Mouse (Mus musculus): ENCODE measurements around the gene Dexi. TPM values are rescaled to one million over a fixed set of nuclear protein-coding genes. Genes with fewer than 3 reads are reported as not detected.

Dexi gene
- polyA plus RNA-seq, 1 experiment from 2014 or later = 7.8 TPM

GRCm38 (mm10) chr16:10536323-10536722 is 6.5 kb downstream of the Dexi start:
- Histone ChIP-seq H3K36me3 (no peaks in the 10 kb centered on the region), H3K4me2 (no peak overlapping the region), H3K27me3 (replicated peaks) (no peaks in the 10 kb centered on the region), H3K9ac (no peak overlapping the region), H3K27ac (no peak overlapping the region), H3K9me3 (replicated peaks) (no peaks in the 10 kb centered on the region), H3K4me1 (peaks cover 9% of the 10 kb centered on the region), H3K4me3 (no peak overlapping the region)
- no peak for ATAC-seq
- WGBS (ENCODE audit: insufficient replicate concordance) = 58% methylated on average over 5 of the region's 5 CpGs

GRCm38 (mm10) chr16:10534567-10534966 is 8.3 kb downstream of the Dexi start:
- Histone ChIP-seq H3K4me1 (no peaks in the 10 kb centered on the region), H3K4me3 (no peak overlapping the region), H3K9ac (no peak overlapping the region), H3K36me3 (peaks cover 6% of the 10 kb centered on the region; the same call in 1 of the 2 replicates), H3K27me3 (replicated peaks) (no peaks in the 10 kb centered on the region), H3K9me3 (replicated peaks) (no peaks in the 10 kb centered on the region), H3K27ac (no peak overlapping the region), H3K4me2 (no peak overlapping the region)
- 72% methylated on average over 7 of the region's 7 CpGs for WGBS (ENCODE audit: insufficient replicate concordance)
- ATAC-seq = no peak

- Histone ChIP-seq H3K9ac (no peak overlapping the region), H3K36me3 (peaks cover 6% of the 10 kb centered on the region; the same call in 1 of the 2 replicates), H3K27me3 (replicated peaks) (no peaks in the 10 kb centered on the region), H3K27ac (no peak overlapping the region), H3K4me3 (no peak overlapping the region), H3K9me3 (replicated peaks) (no peaks in the 10 kb centered on the region), H3K4me2 (no peak overlapping the region), H3K4me1 (no peaks in the 10 kb centered on the region)
- WGBS (ENCODE audit: insufficient replicate concordance) = 71% methylated on average over 4 of the region's 4 CpGs
- ATAC-seq = no peak
Measured at GRCm38 (mm10) chr16:10533781-10534180, 9.1 kb downstream of the Dexi start.

- ATAC-seq = no peak
- Histone ChIP-seq H3K4me3 (no peak overlapping the region), H3K4me1 (0 out of 2 replicates have a peak, but pooled peaks cover 2% of the 10 kb centered on the region), H3K27ac (no peak overlapping the region), H3K27me3 (replicated peaks) (no peaks in the 10 kb centered on the region), H3K9me3 (replicated peaks) (no peaks in the 10 kb centered on the region), H3K9ac (no peak overlapping the region), H3K4me2 (no peak overlapping the region), H3K36me3 (peaks cover 6% of the 10 kb centered on the region; the same call in 1 of the 2 replicates)
- WGBS (ENCODE audit: insufficient replicate concordance) = 82% methylated on average over 4 of the region's 4 CpGs
Measured at GRCm38 (mm10) chr16:10530179-10530578, 12.7 kb downstream of the Dexi start.

GRCm38 (mm10) chr16:10528382-10528781 is 14.5 kb downstream of the Dexi start:
- no peaks in the 10 kb centered on the region for H3K27me3 ChIP-seq (replicated peaks)
- ATAC-seq = no peak
- H3K4me1 ChIP-seq = 0 out of 2 replicates have a peak, but pooled peaks cover 11% of the 10 kb centered on the region
- H3K9ac ChIP-seq = no peak overlapping the region
- H3K27ac ChIP-seq = no peak overlapping the region
- peaks cover 6% of the 10 kb centered on the region; the same call in 1 of the 2 replicates for H3K36me3 ChIP-seq
- no peaks in the 10 kb centered on the region for H3K9me3 ChIP-seq (replicated peaks)
- no peak overlapping the region for H3K4me3 ChIP-seq
- 77% methylated on average over 3 of the region's 3 CpGs for WGBS (ENCODE audit: insufficient replicate concordance)
- no peak overlapping the region for H3K4me2 ChIP-seq

- Histone ChIP-seq H3K27ac (no peak overlapping the region), H3K9ac (no peak overlapping the region), H3K36me3 (peaks cover 6% of the 10 kb centered on the region; the same call in 1 of the 2 replicates), H3K4me2 (no peak overlapping the region), H3K4me3 (no peak overlapping the region), H3K9me3 (replicated peaks) (no peaks in the 10 kb centered on the region), H3K27me3 (replicated peaks) (no peaks in the 10 kb centered on the region), H3K4me1 (0 out of 2 replicates have a peak, but pooled peaks cover 11% of the 10 kb centered on the region)
- 70% methylated on average over 6 of the region's 6 CpGs for WGBS (ENCODE audit: insufficient replicate concordance)
- ATAC-seq = no peak
Measured at GRCm38 (mm10) chr16:10527046-10527644, 15.7 kb downstream of the Dexi start.

GRCm38 (mm10) chr16:10525610-10525980 is 17.3 kb downstream of the Dexi start:
- peaks cover 5% of the 10 kb centered on the region; the same call in 1 of the 2 replicates for H3K36me3 ChIP-seq
- no peak overlapping the region for H3K9ac ChIP-seq
- WGBS (ENCODE audit: insufficient replicate concordance) = 37% methylated on average over 2 of the region's 2 CpGs
- no peaks in the 10 kb centered on the region for H3K9me3 ChIP-seq (replicated peaks)
- no peak overlapping the region for H3K27ac ChIP-seq
- no peak overlapping the region for H3K4me2 ChIP-seq
- H3K4me1 ChIP-seq = 0 out of 2 replicates have a peak, but pooled peaks cover 11% of the 10 kb centered on the region
- no peak for ATAC-seq
- H3K4me3 ChIP-seq = no peak overlapping the region
- H3K27me3 ChIP-seq (replicated peaks) = no peaks in the 10 kb centered on the region

- H3K9ac ChIP-seq = no peak overlapping the region
- H3K36me3 ChIP-seq = no peaks in the 10 kb centered on the region
- H3K27me3 ChIP-seq (replicated peaks) = no peaks in the 10 kb centered on the region
- ATAC-seq = no peak
- H3K4me2 ChIP-seq = no peak overlapping the region
- no peak overlapping the region for H3K4me3 ChIP-seq
- H3K9me3 ChIP-seq (replicated peaks) = no peaks in the 10 kb centered on the region
- no peak overlapping the region for H3K27ac ChIP-seq
- WGBS (ENCODE audit: insufficient replicate concordance) = 26% methylated on average over 4 of the region's 4 CpGs
- H3K4me1 ChIP-seq = 0 out of 2 replicates have a peak, but pooled peaks cover 11% of the 10 kb centered on the region
Measured at GRCm38 (mm10) chr16:10524866-10525609, 17.8 kb downstream of the Dexi start.

GRCm38 (mm10) chr16:10523650-10524049 is 19.2 kb downstream of the Dexi start:
- Histone ChIP-seq H3K27me3 (replicated peaks) (no peaks in the 10 kb centered on the region), H3K4me1 (0 out of 2 replicates have a peak, but pooled peaks cover 11% of the 10 kb centered on the region), H3K4me3 (no peak overlapping the region), H3K9me3 (replicated peaks) (no peaks in the 10 kb centered on the region), H3K27ac (no peak overlapping the region), H3K36me3 (no peaks in the 10 kb centered on the region), H3K9ac (no peak overlapping the region), H3K4me2 (no peak overlapping the region)
- 77% methylated on average over 8 of the region's 8 CpGs for WGBS (ENCODE audit: insufficient replicate concordance)
- ATAC-seq = no peak

- no peak overlapping the region for H3K27ac ChIP-seq
- H3K4me2 ChIP-seq = no peak overlapping the region
- no peaks in the 10 kb centered on the region for H3K9me3 ChIP-seq (replicated peaks)
- H3K4me3 ChIP-seq = no peak overlapping the region
- 0 out of 2 replicates have a peak, but pooled peaks cover 11% of the 10 kb centered on the region for H3K4me1 ChIP-seq
- no peaks in the 10 kb centered on the region for H3K36me3 ChIP-seq
- no peaks in the 10 kb centered on the region for H3K27me3 ChIP-seq (replicated peaks)
- WGBS (ENCODE audit: insufficient replicate concordance) = 80% methylated on average over 1 of the region's 1 CpGs
- no peak overlapping the region for H3K9ac ChIP-seq
- no peak for ATAC-seq
Measured at GRCm38 (mm10) chr16:10522811-10523210, 20.0 kb downstream of the Dexi start.

GRCm38 (mm10) chr16:10520908-10521614 is 21.8 kb downstream of the Dexi start:
- 35% methylated on average over 2 of the region's 2 CpGs for WGBS (ENCODE audit: insufficient replicate concordance)
- Histone ChIP-seq H3K4me2 (no peak overlapping the region), H3K4me3 (no peak overlapping the region), H3K27ac (no peak overlapping the region), H3K36me3 (no peaks in the 10 kb centered on the region), H3K9ac (no peak overlapping the region), H3K9me3 (replicated peaks) (no peaks in the 10 kb centered on the region), H3K27me3 (replicated peaks) (no peaks in the 10 kb centered on the region), H3K4me1 (0 out of 2 replicates have a peak, but pooled peaks cover 11% of the 10 kb centered on the region)
- ATAC-seq = no peak

- Histone ChIP-seq H3K27ac (no peak overlapping the region), H3K27me3 (replicated peaks) (no peaks in the 10 kb centered on the region), H3K4me3 (no peak overlapping the region), H3K4me1 (no peaks in the 10 kb centered on the region), H3K9me3 (replicated peaks) (no peaks in the 10 kb centered on the region), H3K36me3 (no peaks in the 10 kb centered on the region), H3K9ac (no peak overlapping the region), H3K4me2 (no peak overlapping the region)
- 39% methylated on average over 5 of the region's 5 CpGs for WGBS (ENCODE audit: insufficient replicate concordance)
- ATAC-seq = no peak
Measured at GRCm38 (mm10) chr16:10518030-10518429, 24.8 kb downstream of the Dexi start.

All from liver, embryonic 12.5 days (tissue).